Mouse (Mus musculus) embryonic facial prominence, embryonic 14.5 days (tissue): ENCODE data around the gene Pate2. TPM values are rescaled to one million over a fixed set of nuclear protein-coding genes. Genes with fewer than 3 reads are reported as not detected.
"Not testable (repeated sequence)": the region's sequence is repeated elsewhere in the genome, so short reads cannot be mapped to it uniquely, and the experiment has no call there.

Source experiments
- ATAC-seq: fragments of 200-750 bp; cut with Nextera tagmentation; 2 replicates; pipeline ENCODE4 v1.8.0; 2017; ENCODE audit warnings: low read depth, moderate number of reproducible peaks, moderate TSS enrichment
- DNase-seq: peaks from one replicate; pipeline ENCODE4 v3.0.0-alpha.2; 2015; ENCODE audit warnings: low spot score
- H3K27ac ChIP-seq: fragments of 300-500 bp; sonication (generic); replicated peaks from 2 replicates; pipeline ENCODE4 v1.5.1; 2014; ENCODE audit warnings: low read depth, mild to moderate bottlenecking, low read length, moderate library complexity
- H3K27me3 ChIP-seq: fragments of 300-500 bp; sonication (generic); replicated peaks from 2 replicates; pipeline ENCODE4 v1.6.1; 2014; ENCODE audit warnings: low read length; ENCODE audit not compliant: control insufficient read depth, insufficient read depth
- H3K36me3 ChIP-seq: fragments of 300-500 bp; sonication (generic); 2 replicates; pipeline ENCODE4 v1.6.1; 2014; ENCODE audit warnings: low read length, mixed read lengths; ENCODE audit not compliant: control insufficient read depth, insufficient read depth
- H3K4me1 ChIP-seq: fragments of 300-500 bp; sonication (generic); 2 replicates; pipeline ENCODE4 v1.6.1; 2014; ENCODE audit warnings: antibody characterized with exemption, low read length; ENCODE audit not compliant: control insufficient read depth, insufficient read depth
- H3K4me2 ChIP-seq: fragments of 300-500 bp; sonication (generic); 2 replicates; pipeline ENCODE4 v1.6.1; 2014; ENCODE audit warnings: low read depth, mild to moderate bottlenecking, low read length, moderate library complexity, mixed read lengths
- H3K4me3 ChIP-seq: fragments of 300-500 bp; sonication (generic); 2 replicates; pipeline ENCODE4 v1.5.1; 2014; ENCODE audit warnings: low read depth, mild to moderate bottlenecking, low read length
- H3K9ac ChIP-seq: fragments of 300-500 bp; sonication (generic); 2 replicates; pipeline ENCODE4 v1.6.1; 2014; ENCODE audit warnings: low read depth, mild to moderate bottlenecking, low read length, moderate library complexity, mixed read lengths
- H3K9me3 ChIP-seq: fragments of 300-500 bp; sonication (generic); 2 replicates; pipeline ENCODE4 v1.6.1; 2016; ENCODE audit warnings: low read length; ENCODE audit not compliant: control insufficient read depth
- WGBS: fragments of 180-500 bp; shearing (Covaris S2); extraction: QIAGEN DNeasy Blood & Tissue Kit; methylation state at CpG from one replicate; pipeline ENCODE4 v1.1.7; 2014; 5-methylcytosine and 5-hydroxymethylcytosine counted together
- polyA plus RNA-seq: library from polyadenylated mRNA; unstranded; fragments of >200 nt; fragmentation: Nextera tagmentation; extraction: Ambion mirVana; gene quantifications from 2 replicates; pipeline ENCODE4 v1.2.1, GENCODE M21; 2014

Gene Pate2
- polyA plus RNA-seq, 1 experiment from 2014 or later, result 0.61 TPM

DNA sequence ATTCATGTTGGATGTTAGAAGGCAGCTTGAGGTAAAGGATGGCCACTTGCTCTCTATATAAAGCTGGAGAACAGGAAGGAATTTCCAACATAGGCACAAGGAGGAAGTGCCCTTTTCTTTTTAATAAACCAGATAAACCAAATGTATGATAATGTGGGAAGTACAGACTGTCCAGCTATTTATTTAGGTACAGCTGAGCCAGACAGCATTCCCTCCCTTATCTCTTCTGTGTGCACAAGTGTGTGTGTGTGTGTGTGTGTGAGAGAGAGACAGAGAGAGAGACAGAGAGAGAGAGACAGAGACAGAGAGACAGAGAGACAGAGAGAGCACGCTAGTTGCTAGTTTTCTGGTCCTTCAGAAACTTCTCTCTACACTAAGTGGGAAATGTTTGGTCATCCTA is 41.8 kb downstream of the Pate2 start, which contains the start of gene Pate4:
Pate4 (minus strand) TSS at position 101 of the 400 bp plus-strand sequence.
- no peak for ATAC-seq
- H3K9me3 ChIP-seq, result no peaks in the 10 kb centered on the region
- no peak within 1 kb of the TSS for H3K9ac ChIP-seq
- no peaks in the 10 kb centered on the region for H3K4me1 ChIP-seq
- H3K4me2 ChIP-seq, result no peak within 1 kb of the TSS
- no peak within 1 kb of the TSS for H3K27ac ChIP-seq
- H3K4me3 ChIP-seq, result no peak within 1 kb of the TSS
- H3K36me3 ChIP-seq, result no peaks in the 10 kb centered on the region
- DNase-seq, result no peak
- WGBS, result 78% methylated on average over 1 of the region's 1 CpGs
- H3K27me3 ChIP-seq, result no peaks in the 10 kb centered on the region

DNA sequence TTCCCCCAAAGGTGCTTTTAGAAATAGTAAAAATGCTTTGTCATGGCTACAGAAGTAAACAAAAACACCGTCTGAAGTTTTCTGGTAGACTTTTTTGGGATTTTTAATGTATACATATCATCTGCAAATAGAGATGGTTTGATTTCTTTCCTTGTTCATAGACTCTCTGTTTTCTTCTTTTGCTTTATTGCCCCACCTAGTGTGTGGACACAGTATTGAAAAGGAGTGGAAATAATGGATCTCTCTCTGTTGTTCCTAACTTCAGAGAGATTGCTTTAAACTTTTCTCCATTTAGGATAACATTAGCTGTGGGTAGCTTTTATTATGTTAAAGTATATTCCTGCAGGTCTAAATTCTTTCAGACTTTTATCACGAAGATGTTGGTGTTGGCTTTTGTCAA is 43.9 kb downstream of the Pate2 start:
- Histone ChIP-seq H3K4me2 (no peak overlapping the region), H3K36me3 (no peaks in the 10 kb centered on the region), H3K27me3 (no peaks in the 10 kb centered on the region), H3K9me3 (no peaks in the 10 kb centered on the region), H3K27ac (no peak overlapping the region), H3K9ac (no peak overlapping the region), H3K4me1 (no peaks in the 10 kb centered on the region), H3K4me3 (no peak overlapping the region)
- no peak for DNase-seq
- WGBS, result 22% methylated on average over 2 of the region's 2 CpGs
- no peak for ATAC-seq

DNA sequence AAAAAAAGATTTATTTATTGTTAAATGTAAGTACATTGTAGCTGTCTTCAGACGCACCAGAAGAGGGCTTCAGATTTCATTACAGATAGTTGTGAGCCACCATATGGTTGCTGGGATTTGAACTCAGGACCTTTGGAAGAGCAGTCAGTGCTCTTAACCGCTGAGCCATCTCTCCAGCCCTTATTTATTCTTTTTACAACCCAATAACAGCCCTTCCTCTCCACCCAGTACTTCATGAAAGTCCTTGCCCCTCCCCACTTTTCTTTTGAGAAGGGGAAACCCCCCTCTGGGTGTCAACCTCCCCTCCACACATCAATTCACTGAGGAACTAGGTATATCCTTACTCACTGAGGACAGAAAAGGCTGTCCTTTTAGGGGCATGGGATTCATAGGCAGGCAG is 46.7 kb downstream of the Pate2 start:
- 63% methylated on average over 2 of the region's 2 CpGs for whole genome bisulfite sequencing
- not testable (repeated sequence) for H3K4me1 ChIP-seq, H3K4me2 ChIP-seq, H3K4me3 ChIP-seq, H3K9me3 ChIP-seq, H3K27me3 ChIP-seq, H3K27ac ChIP-seq, H3K9ac ChIP-seq, H3K36me3 ChIP-seq, DNase-seq, ATAC-seq

GRCm38 (mm10) chr9:35632981-35633380 is 62.9 kb downstream of the Pate2 start:
- H3K27ac ChIP-seq, result no peak overlapping the region
- H3K4me3 ChIP-seq, result no peak overlapping the region
- no peak for ATAC-seq
- no peak overlapping the region for H3K9ac ChIP-seq
- no peaks in the 10 kb centered on the region for H3K4me1 ChIP-seq
- H3K9me3 ChIP-seq, result no peaks in the 10 kb centered on the region
- WGBS, result 95% methylated on average over 1 of the region's 1 CpGs
- H3K4me2 ChIP-seq, result no peak overlapping the region
- no peak for DNase-seq
- H3K36me3 ChIP-seq, result no peaks in the 10 kb centered on the region
- H3K27me3 ChIP-seq, result no peaks in the 10 kb centered on the region

GRCm38 (mm10) chr9:35648102-35648501 is 78.0 kb downstream of the Pate2 start, which contains the start of gene Pate3:
TSS of gene Pate3 (minus strand) at chr9:35648202.
- Histone ChIP-seq H3K4me1 (no peaks in the 10 kb centered on the region), H3K4me3 (no peak within 1 kb of the TSS), H3K27me3 (no peaks in the 10 kb centered on the region), H3K9ac (no peak within 1 kb of the TSS), H3K9me3 (no peaks in the 10 kb centered on the region), H3K4me2 (no peak within 1 kb of the TSS), H3K36me3 (no peaks in the 10 kb centered on the region), H3K27ac (no peak within 1 kb of the TSS)
- DNase-seq (no peak), ATAC-seq (no peak)
- 35% methylated on average over 1 of the region's 1 CpGs for WGBS

GRCm38 (mm10) chr9:35673557-35673956 is 103.5 kb downstream of the Pate2 start:
- H3K27ac ChIP-seq, result no peak overlapping the region
- H3K9me3 ChIP-seq, result no peaks in the 10 kb centered on the region
- no peaks in the 10 kb centered on the region for H3K27me3 ChIP-seq
- H3K9ac ChIP-seq, result no peak overlapping the region
- H3K4me2 ChIP-seq, result no peak overlapping the region
- H3K36me3 ChIP-seq, result no peaks in the 10 kb centered on the region
- ATAC-seq (no peak), DNase-seq (no peak)
- no peak overlapping the region for H3K4me3 ChIP-seq
- 75% methylated on average over 2 of the region's 2 CpGs for WGBS
- H3K4me1 ChIP-seq, result no peaks in the 10 kb centered on the region

DNA sequence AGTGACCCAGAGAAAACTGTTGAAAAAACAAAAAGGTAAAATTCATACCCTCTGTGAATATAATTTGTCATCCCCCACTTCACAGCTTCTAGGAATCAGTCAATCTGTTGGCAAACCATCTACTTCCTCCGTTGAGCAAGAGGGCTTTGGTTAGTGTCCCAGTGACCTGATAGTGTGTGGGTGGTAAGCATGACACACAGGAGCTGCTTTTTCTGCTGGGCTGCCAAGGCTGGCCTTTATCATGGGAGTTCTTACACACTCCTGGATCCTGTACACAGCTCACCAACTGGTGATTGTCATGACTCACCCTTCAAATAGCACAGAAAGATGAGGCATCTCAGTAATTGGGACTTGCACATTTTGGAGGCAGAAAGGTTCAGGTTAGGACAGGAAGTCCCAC is 116.9 kb downstream of the Pate2 start, which contains the start of gene Pate1:
Pate1 (minus strand) TSS at position 378 of the 400 bp plus-strand sequence.
- DNase-seq (no peak), ATAC-seq (no peak)
- 36% methylated on average over 1 of the region's 1 CpGs for WGBS
- H3K27me3 ChIP-seq, result no peaks in the 10 kb centered on the region
- H3K4me2 ChIP-seq, result no peak within 1 kb of the TSS
- H3K4me3 ChIP-seq, result no peak within 1 kb of the TSS
- H3K27ac ChIP-seq, result no peak within 1 kb of the TSS
- H3K36me3 ChIP-seq, result no peaks in the 10 kb centered on the region
- no peak within 1 kb of the TSS for H3K9ac ChIP-seq
- H3K9me3 ChIP-seq, result no peaks in the 10 kb centered on the region
- no peaks in the 10 kb centered on the region for H3K4me1 ChIP-seq

DNA sequence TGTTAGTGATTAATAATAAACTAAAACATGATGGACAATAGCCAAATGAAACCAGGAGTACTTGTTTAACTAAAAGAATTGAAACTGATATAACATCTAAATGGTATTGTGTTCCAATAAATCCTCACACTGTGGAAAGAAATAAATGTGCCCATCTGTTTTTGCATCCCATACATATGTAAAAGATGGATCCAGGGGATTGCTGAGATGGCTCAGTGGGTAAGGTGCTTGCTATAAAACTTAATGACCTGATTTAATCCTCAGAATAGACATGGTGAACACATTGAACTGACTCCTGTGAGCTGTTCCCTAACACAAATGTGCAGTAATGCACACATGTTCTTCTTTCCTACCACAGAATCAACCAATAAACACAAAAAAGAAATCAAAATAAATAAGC is 121.8 kb downstream of the Pate2 start:
- Histone ChIP-seq H3K4me2 (no peak overlapping the region), H3K4me3 (no peak overlapping the region), H3K9me3 (no peaks in the 10 kb centered on the region), H3K9ac (no peak overlapping the region), H3K36me3 (no peaks in the 10 kb centered on the region), H3K4me1 (no peaks in the 10 kb centered on the region), H3K27me3 (no peaks in the 10 kb centered on the region), H3K27ac (no peak overlapping the region)
- DNase-seq (no peak), ATAC-seq (no peak)

- Histone ChIP-seq H3K27ac (no peak overlapping the region), H3K9ac (no peak overlapping the region), H3K4me2 (no peak overlapping the region), H3K9me3 (no peaks in the 10 kb centered on the region), H3K36me3 (no peaks in the 10 kb centered on the region), H3K4me3 (no peak overlapping the region), H3K27me3 (no peaks in the 10 kb centered on the region), H3K4me1 (no peaks in the 10 kb centered on the region)
- DNase-seq, result no peak
- ATAC-seq, result no peak
These were observed 137.2 kb downstream of the Pate2 start for GRCm38 (mm10) chr9:35707265-35707664.
